Mouse (Mus musculus): ENCODE data around the gene Ninj1. TPM values are rescaled to one million over a fixed set of nuclear protein-coding genes. Genes with fewer than 3 reads are reported as not detected.

The Ninj1 gene
- polyA plus RNA-seq, 1 experiment, result 56.2 TPM

- DNase-seq (ENCODE audit: extremely low spot score in 1 of 2, low spot score in 1 of 2), result no peak
Observed at GRCm38 (mm10) chr13:49170623-49171022, 16.7 kb upstream of the Ninj1 start.

DNA sequence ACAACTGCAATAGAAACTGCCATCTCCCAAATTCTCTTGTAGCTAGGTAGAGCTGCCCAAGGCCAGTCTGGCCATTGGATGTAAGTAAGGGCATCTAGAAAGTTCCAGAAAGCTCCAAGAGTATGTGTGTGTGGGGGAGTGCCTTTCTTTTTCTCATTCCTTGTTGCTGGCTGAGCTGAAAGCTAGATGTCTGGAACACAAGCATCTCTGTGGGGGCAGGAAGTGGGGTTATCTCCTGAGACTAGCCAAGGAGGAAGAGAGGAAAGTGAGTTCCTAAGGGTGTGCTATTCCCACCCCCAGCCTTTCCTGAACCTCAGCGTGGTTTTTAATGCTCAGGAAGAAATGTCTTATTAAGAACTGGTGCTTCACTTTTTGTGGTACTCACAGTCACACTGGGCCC, 15.6 kb upstream of the Ninj1 start:
- DNase-seq (ENCODE audit: extremely low spot score in 1 of 2, low spot score in 1 of 2), result no peak

DNA sequence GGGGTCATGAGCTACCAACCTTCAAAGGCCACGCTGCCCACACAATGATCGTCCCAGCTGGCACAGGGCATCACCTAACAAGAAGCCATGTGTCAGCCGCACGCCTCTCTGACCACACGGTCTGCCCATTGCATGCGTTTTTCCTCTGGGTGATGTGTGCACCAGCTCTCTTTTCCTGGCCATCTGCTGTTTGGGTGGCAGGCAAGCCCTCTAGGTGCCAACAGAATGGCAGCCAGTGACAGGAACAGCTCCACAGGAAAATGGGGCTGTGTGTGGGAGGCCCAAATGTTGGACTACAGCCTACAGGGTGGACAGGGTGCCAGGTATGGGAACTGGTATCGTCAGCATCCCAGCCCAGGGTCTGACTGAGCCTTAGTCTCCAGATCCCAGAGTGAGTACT, 14.9 kb upstream of the Ninj1 start:
- DNase-seq (ENCODE audit: extremely low spot score in 1 of 2, low spot score in 1 of 2), result peak; percentile 63 to 82

GRCm38 (mm10) chr13:49172971-49173596, 14.2 kb upstream of the Ninj1 start:
- peak in 1 of 2 experiments; percentile 95 for DNase-seq (ENCODE audit: extremely low spot score in 1 of 2, low spot score in 1 of 2)

DNA sequence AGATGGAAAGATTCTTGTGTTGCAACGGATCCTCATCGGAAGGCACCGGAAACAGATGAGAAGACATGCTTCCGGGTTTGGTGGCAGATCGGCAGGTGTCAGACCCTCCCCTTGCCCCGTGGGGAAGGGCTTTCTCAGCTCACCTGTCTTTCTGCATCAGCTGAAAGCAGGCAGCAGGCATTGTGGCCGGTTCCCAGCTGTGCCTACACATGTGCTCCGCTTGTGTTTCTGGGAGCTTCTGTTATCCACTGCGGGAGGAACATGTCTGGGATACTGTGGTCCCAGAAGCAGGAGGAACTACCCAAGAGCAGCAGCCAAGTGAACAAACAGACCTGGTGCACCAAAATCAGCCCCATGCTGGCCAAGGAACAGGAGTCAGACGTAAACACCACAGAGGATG, 11.8 kb upstream of the Ninj1 start:
- DNase-seq (ENCODE audit: extremely low spot score in 1 of 2, low spot score in 1 of 2), result no peak

DNA sequence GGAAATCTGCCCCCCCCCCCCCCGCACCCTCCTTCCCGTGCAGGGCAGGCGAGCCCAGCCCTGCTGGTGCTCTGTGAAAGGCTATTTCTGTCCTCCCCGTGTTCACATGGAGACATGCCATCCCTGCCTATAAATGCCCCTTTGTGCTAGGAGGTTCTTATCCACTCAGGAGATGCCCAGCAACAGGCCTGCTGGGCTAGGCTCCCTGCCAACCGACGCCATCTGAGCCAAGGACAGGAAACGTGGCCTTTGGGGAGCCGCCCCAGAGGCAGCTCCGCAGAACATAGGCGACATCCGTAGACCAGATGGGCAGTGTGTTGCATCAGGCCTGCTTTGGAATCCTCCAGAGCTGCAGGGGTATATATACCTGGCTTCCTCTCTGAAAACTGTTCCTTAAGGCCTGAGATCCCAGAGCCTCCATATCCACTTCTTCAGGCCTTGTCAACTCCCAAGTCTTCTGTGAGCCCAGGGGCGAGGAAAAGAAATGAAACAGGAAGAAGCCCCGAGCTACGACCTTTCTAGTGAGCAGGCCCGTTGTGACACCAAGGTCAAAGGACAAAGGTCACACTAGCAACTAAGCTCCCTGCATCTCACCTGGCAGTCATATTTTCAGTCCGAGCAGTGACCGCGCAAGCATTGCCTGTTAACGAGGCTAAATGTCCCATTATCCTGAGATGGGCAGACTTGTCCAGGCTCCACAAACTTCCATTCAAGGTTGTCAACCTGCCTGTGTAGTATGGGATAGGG, 8.3 kb upstream of the Ninj1 start:
- DNase-seq (ENCODE audit: extremely low spot score in 1 of 2, low spot score in 1 of 2), result peak; percentile 34 to 70

DNA sequence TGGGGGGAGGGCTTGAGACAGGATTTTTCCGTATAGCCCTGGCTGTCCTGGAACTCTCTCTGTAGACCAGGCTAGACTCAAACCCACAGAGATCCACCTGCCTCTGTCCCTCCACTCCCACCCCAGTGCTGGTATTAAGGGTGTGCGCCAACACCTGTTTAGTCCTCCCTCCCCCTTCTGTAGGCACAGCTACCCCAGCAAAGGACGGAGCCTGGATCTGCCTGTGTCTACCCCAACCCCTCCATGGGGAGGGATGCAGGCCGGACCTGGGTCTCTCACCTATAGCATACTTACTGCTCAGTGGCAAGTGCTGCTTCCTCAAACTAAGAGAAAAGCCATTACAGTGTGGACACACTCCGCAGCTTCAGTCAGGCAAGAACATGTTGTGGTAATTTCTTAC, 7.0 kb upstream of the Ninj1 start:
- DNase-seq (ENCODE audit: extremely low spot score in 1 of 2, low spot score in 1 of 2), result no peak

GRCm38 (mm10) chr13:49180691-49181090, 6.6 kb upstream of the Ninj1 start:
- DNase-seq (ENCODE audit: extremely low spot score in 1 of 2, low spot score in 1 of 2), result no peak

GRCm38 (mm10) chr13:49181411-49181984, 5.8 kb upstream of the Ninj1 start:
- no peak for DNase-seq (ENCODE audit: extremely low spot score in 1 of 2, low spot score in 1 of 2)

DNA sequence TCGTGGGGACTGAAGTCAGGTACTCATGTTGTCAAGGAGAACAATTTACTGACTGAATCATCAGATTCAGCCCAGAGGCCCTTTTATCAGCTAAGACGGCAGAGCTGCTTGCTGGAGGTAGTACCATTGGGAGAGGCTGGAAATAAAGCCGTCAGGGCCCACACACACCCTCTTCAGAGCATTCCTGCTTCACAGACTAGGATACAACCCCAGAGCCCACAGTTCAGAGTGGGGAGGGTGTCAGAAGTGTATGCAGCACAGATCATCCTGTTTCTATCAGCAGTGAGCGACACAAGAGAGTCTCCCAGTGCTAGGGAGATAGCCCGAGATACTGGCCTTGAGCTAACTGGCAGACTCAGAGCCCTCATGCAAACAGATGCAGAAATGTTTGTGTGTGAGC, 4.1 kb upstream of the Ninj1 start:
- no peak for DNase-seq (ENCODE audit: extremely low spot score in 1 of 2, low spot score in 1 of 2)

- no peak for DNase-seq (ENCODE audit: extremely low spot score in 1 of 2, low spot score in 1 of 2)
Observed at GRCm38 (mm10) chr13:49183646-49184045, 3.6 kb upstream of the Ninj1 start.

DNA sequence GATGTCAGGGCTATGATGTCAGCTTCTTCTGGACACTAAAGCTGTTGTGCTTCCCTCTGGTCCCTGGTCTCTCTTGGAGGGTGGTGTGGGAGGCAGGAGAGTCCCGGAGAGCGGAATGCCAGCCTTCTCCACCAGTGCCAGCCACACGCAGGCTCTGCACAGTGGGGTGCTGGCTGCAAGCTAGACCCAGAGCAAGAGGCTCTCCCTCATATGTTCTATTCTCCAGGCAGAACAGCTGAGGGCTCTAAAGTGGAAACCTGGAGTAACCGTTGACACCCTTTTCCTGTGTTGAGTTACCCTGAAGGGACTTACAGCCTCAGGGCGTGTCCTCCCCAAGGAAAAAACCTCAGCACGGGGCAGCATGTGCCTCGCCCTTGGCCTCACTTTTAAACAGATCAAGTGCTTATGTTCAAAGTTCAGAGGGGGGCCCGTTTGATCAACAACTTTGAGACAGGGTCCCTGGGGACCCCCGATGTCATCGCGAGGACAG, 442 bp upstream of the Ninj1 start:
- no peak for DNase-seq (ENCODE audit: extremely low spot score in 1 of 2, low spot score in 1 of 2)

DNA sequence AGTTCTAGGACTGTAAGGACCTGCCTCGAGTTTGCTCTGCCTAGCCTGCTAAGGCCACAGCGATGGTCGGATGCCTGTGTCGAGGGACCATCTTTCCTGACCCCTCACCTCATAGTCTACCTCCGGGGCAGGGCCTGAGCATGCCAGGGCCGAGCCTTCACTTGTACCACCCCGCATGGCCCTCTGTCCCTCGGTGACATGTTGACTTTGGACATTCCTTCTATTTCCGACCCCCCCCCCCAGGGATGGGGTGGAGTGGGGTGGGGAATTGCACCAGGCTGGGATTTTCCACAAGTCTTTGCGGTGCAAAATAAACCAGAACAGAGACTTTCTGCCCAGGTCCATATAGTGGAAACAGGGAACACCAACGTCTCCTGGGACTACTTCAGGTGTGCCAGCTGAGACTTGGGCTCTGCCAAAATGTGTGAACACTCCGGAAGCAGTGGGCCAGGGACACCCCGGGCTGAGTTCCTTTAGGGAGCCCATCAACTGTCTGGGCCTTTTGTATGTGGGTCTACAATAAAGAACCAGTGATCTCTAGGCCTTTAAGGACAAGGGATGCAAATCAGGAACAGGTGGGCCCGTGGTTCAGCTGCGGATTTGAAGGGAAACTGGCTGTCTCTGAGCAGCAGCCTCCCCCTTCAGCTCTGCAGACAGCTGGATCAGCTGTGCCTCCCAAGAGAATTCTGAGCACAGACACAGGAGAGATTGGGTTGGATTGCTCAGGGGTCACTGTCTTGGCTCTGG, 1.1 kb downstream of the Ninj1 start:
- DNase-seq (ENCODE audit: extremely low spot score in 1 of 2, low spot score in 1 of 2), result no peak

GRCm38 (mm10) chr13:49188966-49189360, 1.7 kb downstream of the Ninj1 start:
- DNase-seq (ENCODE audit: extremely low spot score in 1 of 2, low spot score in 1 of 2), result no peak

GRCm38 (mm10) chr13:49189970-49190870, 2.9 kb downstream of the Ninj1 start:
- no peak for DNase-seq (ENCODE audit: extremely low spot score in 1 of 2, low spot score in 1 of 2)

DNA sequence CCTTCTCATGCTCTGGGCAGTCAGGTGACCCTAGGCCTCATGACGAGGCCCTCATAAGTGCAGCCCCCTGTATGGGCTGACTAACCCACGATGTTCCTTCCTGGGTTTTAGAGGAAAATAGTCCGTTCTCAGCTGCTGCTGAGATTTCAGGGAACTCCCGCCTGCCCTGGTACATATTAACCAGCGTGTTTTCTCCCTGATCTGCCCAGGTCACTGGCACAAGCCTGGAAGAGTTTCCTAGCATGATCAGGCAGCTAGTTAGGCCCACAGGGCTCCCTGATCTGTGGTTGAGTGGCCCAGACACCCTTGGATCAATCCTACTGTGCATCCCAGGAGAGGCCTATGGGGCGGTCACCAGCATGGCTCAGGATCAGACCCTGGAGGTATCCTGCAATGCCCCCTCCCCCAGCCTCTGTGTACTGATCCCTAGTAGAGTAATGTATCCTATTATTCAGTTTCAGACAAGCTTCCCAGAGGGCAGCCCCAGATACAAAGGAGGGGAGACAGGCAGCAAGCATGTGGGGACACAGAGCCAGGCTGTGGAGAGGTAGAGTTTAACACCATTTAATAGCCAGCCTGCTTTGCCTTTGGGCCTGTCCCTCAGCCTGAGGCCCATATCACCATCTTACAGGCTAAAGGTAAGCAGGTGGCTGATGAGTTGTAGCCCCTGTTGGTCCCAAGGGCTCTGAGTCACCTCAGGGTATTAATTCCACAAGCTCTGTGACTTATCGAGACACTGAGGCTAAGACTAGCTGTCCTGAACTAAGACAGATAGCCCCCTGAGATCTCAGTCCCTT, 3.8 kb downstream of the Ninj1 start:
- no peak for DNase-seq (ENCODE audit: extremely low spot score in 1 of 2, low spot score in 1 of 2)

DNA sequence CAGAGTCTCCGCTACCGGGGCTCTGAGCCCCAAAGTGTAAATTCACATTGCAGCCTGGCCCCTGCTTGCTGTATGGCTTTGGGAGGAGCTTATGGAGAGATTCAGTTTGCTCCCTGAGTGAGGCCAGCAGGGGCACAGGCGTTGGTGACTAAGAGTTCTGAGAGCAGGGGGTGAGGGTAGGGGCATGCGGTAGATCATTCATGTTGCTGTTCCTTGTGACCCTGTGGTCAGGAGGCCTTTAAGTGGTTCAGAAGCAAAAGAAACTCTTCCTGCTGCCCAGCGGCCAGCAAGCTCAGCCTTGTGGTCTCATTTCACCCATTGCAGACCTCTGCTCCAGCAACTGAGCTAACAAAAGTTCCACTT, 4.4 kb downstream of the Ninj1 start:
- no peak for DNase-seq (ENCODE audit: extremely low spot score in 1 of 2, low spot score in 1 of 2)

DNA sequence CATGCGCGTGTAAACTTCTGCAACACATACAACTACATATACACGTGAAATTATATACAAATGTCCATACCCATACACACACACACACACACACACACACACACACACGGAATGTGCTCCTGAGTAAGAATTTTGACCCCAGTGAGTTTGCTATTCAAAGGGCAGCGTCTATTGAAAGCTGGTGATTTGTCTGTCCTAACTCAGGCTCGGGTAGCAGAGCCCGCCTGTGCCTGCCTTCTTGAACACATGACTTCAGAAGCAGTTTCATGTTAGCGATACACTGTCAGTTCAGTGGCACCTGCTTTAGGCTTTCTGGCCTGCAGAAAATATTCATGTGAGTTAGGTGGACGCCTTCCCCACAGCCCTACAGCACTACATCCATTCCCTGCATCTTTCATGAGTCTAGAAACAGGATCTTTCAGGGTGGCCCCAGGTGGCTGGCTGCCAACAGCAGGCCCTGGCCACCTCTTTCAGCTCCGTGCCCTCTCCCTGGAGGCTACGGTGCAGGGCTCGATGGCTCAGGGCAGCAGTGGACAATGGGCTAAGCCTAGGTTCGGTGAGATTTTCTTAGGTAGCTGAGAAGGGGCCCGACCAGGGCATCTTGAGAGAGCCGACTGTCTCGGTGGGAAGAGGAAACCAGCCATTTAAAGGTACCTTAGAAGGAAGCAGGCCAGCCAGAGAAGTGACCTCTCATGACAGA, 5.0 kb downstream of the Ninj1 start:
- no peak for DNase-seq (ENCODE audit: extremely low spot score in 1 of 2, low spot score in 1 of 2)

- DNase-seq (ENCODE audit: extremely low spot score in 1 of 2, low spot score in 1 of 2), result no peak
Observed at GRCm38 (mm10) chr13:49193650-49194049, 6.4 kb downstream of the Ninj1 start.

Data from frontal cortex, adult 2 months (tissue).